8 mouse cellular contexts compared by ENCODE assay signal in genomic region chr7:43465344-43466098, GRCm38 (mm10). TPM values are rescaled to one million over a fixed set of nuclear protein-coding genes. Genes with fewer than 3 reads are reported as not detected.
DNase-seq lines count a peak whose midpoint lies in the region; ATAC-seq and TF ChIP-seq lines count a peak whose summit lies in the region.

No protein-coding gene starts in this region.

- peak; percentile 76 for ATAC-seq in heart, embryonic 14.5 days (ENCODE audit: insufficient number of reproducible peaks, insufficient read depth, low FRiP score, low read depth)
- ATAC-seq in liver, embryonic 15.5 days (ENCODE audit: insufficient read depth), result peak; percentile 86
- ATAC-seq in neural tube, embryonic 11.5 days (ENCODE audit: insufficient read depth, low FRiP score, low TSS enrichment), result peak; percentile 83
- peak; percentile 91 for ATAC-seq in stomach, embryonic 16.5 days (ENCODE audit: insufficient read depth, low FRiP score)

- DNase-seq in c-Kit-positive CD71-positive TER-119-negative erythroid progenitor cells, embryonic 14.5 days (ENCODE audit: low read depth), result peak; percentile 92
- peak; percentile 85 for DNase-seq in forebrain, embryonic 10.5 days (ENCODE audit: extremely low spot score, low spot score)
- peak; percentile 95 for DNase-seq in kidney, postnatal 10 days
- DNase-seq in neural tube, embryonic 11.5 days (ENCODE audit: low spot score), result peak; percentile 85

- no peak for TF ChIP-seq EP300 in ES-Bruce4 (IDR thresholded peaks at IDR 0.05; ENCODE audit: insufficient read depth, low read depth, low read length)

- no peak overlapping the region for H3K9ac ChIP-seq in ES-Bruce4 (ENCODE audit: low read depth, poor library complexity, severe bottlenecking)
- peak overlapping the region; percentile 67 for H3K9ac ChIP-seq in heart, embryonic 14.5 days (ENCODE audit: low read length)
- H3K9ac ChIP-seq in liver, embryonic 15.5 days, result peak overlapping the region; percentile 46; the same call in 1 of the 2 replicates
- H3K9ac ChIP-seq in neural tube, embryonic 11.5 days (ENCODE audit: low read length), result peak overlapping the region; percentile 15; the same call in 1 of the 2 replicates
- peak overlapping the region; percentile 77 for H3K9ac ChIP-seq in stomach, embryonic 16.5 days (ENCODE audit: low read length)

- no peaks in the 10 kb centered on the region for H3K4me1 ChIP-seq in ES-Bruce4 (ENCODE audit: control insufficient read depth, insufficient read depth, low read length)
- peaks cover 19% of the 10 kb centered on the region for H3K4me1 ChIP-seq in forebrain, embryonic 10.5 days
- H3K4me1 ChIP-seq in heart, embryonic 14.5 days (ENCODE audit: control insufficient read depth in 2 of 2, insufficient read depth in 2 of 2, low read length in 2 of 2), result peaks cover 7 to 11% of the 10 kb centered on the region in 2 experiments; a peak in 1 of 4 replicates
- H3K4me1 ChIP-seq in liver, embryonic 15.5 days (replicated peaks), result peaks cover 24% of the 10 kb centered on the region
- no peaks in the 10 kb centered on the region for H3K4me1 ChIP-seq in neural tube, embryonic 11.5 days (ENCODE audit: control insufficient read depth, insufficient read depth, low read length)
- peaks cover 9% of the 10 kb centered on the region; the same call in 1 of the 2 replicates for H3K4me1 ChIP-seq in stomach, embryonic 16.5 days (ENCODE audit: control insufficient read depth, insufficient read depth, low read length)

- TF ChIP-seq POLR2A in ES-Bruce4 (IDR thresholded peaks at IDR 0.05; ENCODE audit: insufficient read depth, low read length), result no peak

- H3K4me2 ChIP-seq in heart, embryonic 14.5 days (ENCODE audit: low read length), result peak overlapping the region; percentile 96
- H3K4me2 ChIP-seq in liver, embryonic 15.5 days, result peak overlapping the region; percentile 94
- H3K4me2 ChIP-seq in neural tube, embryonic 11.5 days (ENCODE audit: low read depth), result peak overlapping the region; percentile 65
- peak overlapping the region; percentile 97 for H3K4me2 ChIP-seq in stomach, embryonic 16.5 days (ENCODE audit: low read depth, low read length)

- no peaks in the 10 kb centered on the region for H3K36me3 ChIP-seq in ES-Bruce4 (ENCODE audit: control insufficient read depth, insufficient read depth, low read length, poor library complexity, severe bottlenecking)
- no peaks in the 10 kb centered on the region for H3K36me3 ChIP-seq in forebrain, embryonic 10.5 days (replicated peaks)
- H3K36me3 ChIP-seq in heart, embryonic 14.5 days (ENCODE audit: control insufficient read depth, insufficient read depth, low read length), result no peaks in the 10 kb centered on the region
- H3K36me3 ChIP-seq in liver, embryonic 15.5 days (replicated peaks), result no peaks in the 10 kb centered on the region
- H3K36me3 ChIP-seq in neural tube, embryonic 11.5 days (ENCODE audit: control insufficient read depth, insufficient read depth, low read length), result no peaks in the 10 kb centered on the region
- H3K36me3 ChIP-seq in stomach, embryonic 16.5 days (ENCODE audit: control insufficient read depth, insufficient read depth, low read length), result no peaks in the 10 kb centered on the region

- no peaks in the 10 kb centered on the region for H3K9me3 ChIP-seq in ES-Bruce4 (replicated peaks; ENCODE audit: control insufficient read depth, insufficient read depth, low read length, poor library complexity, severe bottlenecking)
- no peaks in the 10 kb centered on the region for H3K9me3 ChIP-seq in forebrain, embryonic 10.5 days
- no peaks in the 10 kb centered on the region for H3K9me3 ChIP-seq in heart, embryonic 14.5 days (ENCODE audit: control insufficient read depth, low read length)
- H3K9me3 ChIP-seq in liver, embryonic 15.5 days (replicated peaks), result no peaks in the 10 kb centered on the region
- H3K9me3 ChIP-seq in neural tube, embryonic 11.5 days (ENCODE audit: control insufficient read depth, low read length), result no peaks in the 10 kb centered on the region
- H3K9me3 ChIP-seq in stomach, embryonic 16.5 days (replicated peaks; ENCODE audit: control insufficient read depth, low read length), result no peaks in the 10 kb centered on the region

- TF ChIP-seq CTCF in ES-Bruce4 (IDR thresholded peaks at IDR 0.05; ENCODE audit: low read depth, low read length), result no peak

- H3K27ac ChIP-seq in ES-Bruce4 (ENCODE audit: insufficient read depth, low read length), result no peak overlapping the region; the same call in 1 of the 2 replicates
- peak overlapping the region; percentile 62; the same call in 1 of the 2 replicates for H3K27ac ChIP-seq in forebrain, embryonic 10.5 days
- H3K27ac ChIP-seq in heart, embryonic 14.5 days (replicated peaks in 1 of 2; ENCODE audit: control insufficient read depth in 1 of 2, insufficient read depth in 1 of 2, low read depth in 2 of 2, low read length in 2 of 2), result 0 out of 4 replicates have a peak overlapping the region, but pooled peaks of 1 of the 2 experiments have one; percentile 1
- peak overlapping the region; percentile 53 for H3K27ac ChIP-seq in liver, embryonic 15.5 days (replicated peaks)
- H3K27ac ChIP-seq in neural tube, embryonic 11.5 days (ENCODE audit: low read depth, low read length), result no peak overlapping the region
- peak overlapping the region; percentile 42; the same call in 1 of the 2 replicates for H3K27ac ChIP-seq in stomach, embryonic 16.5 days (ENCODE audit: low read length)

- H3K4me3 ChIP-seq in ES-Bruce4 (ENCODE audit: low read depth, low read length), result peak overlapping the region; percentile 70
- peak overlapping the region; percentile 59 for H3K4me3 ChIP-seq in forebrain, embryonic 10.5 days
- peak overlapping the region; percentile 44 to 50 for H3K4me3 ChIP-seq in heart, embryonic 14.5 days (ENCODE audit: control insufficient read depth in 1 of 2, insufficient read depth in 1 of 2, low read depth in 1 of 2, low read length in 2 of 2)
- H3K4me3 ChIP-seq in liver, embryonic 15.5 days (replicated peaks), result peak overlapping the region; percentile 60
- H3K4me3 ChIP-seq in neural tube, embryonic 11.5 days (ENCODE audit: low read depth, low read length), result peak overlapping the region; percentile 37
- peak overlapping the region; percentile 59 for H3K4me3 ChIP-seq in stomach, embryonic 16.5 days (replicated peaks; ENCODE audit: low read length)

- H3K27me3 ChIP-seq in ES-Bruce4 (ENCODE audit: control insufficient read depth, insufficient read depth, low read length, poor library complexity, severe bottlenecking), result no peaks in the 10 kb centered on the region
- H3K27me3 ChIP-seq in forebrain, embryonic 10.5 days (ENCODE audit: poor library complexity, severe bottlenecking), result peaks cover 49% of the 10 kb centered on the region
- no peaks in the 10 kb centered on the region; the same call in 1 of the 2 replicates for H3K27me3 ChIP-seq in heart, embryonic 14.5 days (ENCODE audit: control insufficient read depth, insufficient read depth, low read length)
- peaks cover 15% of the 10 kb centered on the region for H3K27me3 ChIP-seq in liver, embryonic 15.5 days
- peaks cover 7% of the 10 kb centered on the region; the same call in 1 of the 2 replicates for H3K27me3 ChIP-seq in neural tube, embryonic 11.5 days (ENCODE audit: control insufficient read depth, insufficient read depth, low read length)
- H3K27me3 ChIP-seq in stomach, embryonic 16.5 days (ENCODE audit: control insufficient read depth, insufficient read depth, low read length), result no peaks in the 10 kb centered on the region

- under 1% methylated on average over 33 of the region's 33 CpGs for WGBS in forebrain, embryonic 10.5 days
- WGBS in heart, embryonic 14.5 days, result under 1% methylated on average over 33 of the region's 33 CpGs
- under 1% methylated on average over 33 of the region's 33 CpGs for WGBS in liver, embryonic 15.5 days (ENCODE audit: insufficient replicate concordance)
- under 1% methylated on average over 33 of the region's 33 CpGs for WGBS in neural tube, embryonic 11.5 days
- WGBS in stomach, embryonic 16.5 days, result under 1% methylated on average over 33 of the region's 33 CpGs

RNA-seq across cellular contexts. Expression of gene Vsig10l, which starts 2.6 kb away (rescaled TPM):
- 1.9 and 2.8 TPM in 2 replicates for polyA plus RNA-seq in ES-Bruce4 (2011; ENCODE audit: insufficient read depth, insufficient read length, low read depth, missing spikeins)
- polyA plus RNA-seq in forebrain, embryonic 10.5 days (2016; fragmentation: Nextera tagmentation; extraction: Ambion mirVana), result 2.1 and 2.7 TPM in 2 replicates
- 2.2 and 2.7 TPM in 2 replicates for polyA plus RNA-seq in heart, embryonic 14.5 days (2014; fragmentation: Nextera tagmentation; extraction: Ambion mirVana)
- polyA plus RNA-seq in liver, embryonic 15.5 days (2015; fragmentation: Nextera tagmentation; extraction: Ambion mirVana), result 1.0 and 1.5 TPM in 2 replicates
- polyA plus RNA-seq in neural tube, embryonic 11.5 days (2014; fragmentation: Nextera tagmentation; extraction: Ambion mirVana), result 2.0 and 4.0 TPM in 2 replicates
- 17.7 and 28.7 TPM in 2 replicates for polyA plus RNA-seq in stomach, embryonic 16.5 days (2015; fragmentation: Nextera tagmentation; extraction: Ambion mirVana)

RNA-seq across cellular contexts. Expression of gene Gm45233, which starts 21.6 kb away (rescaled TPM):
- polyA plus RNA-seq in ES-Bruce4 (2011; ENCODE audit: insufficient read depth, insufficient read length, low read depth, missing spikeins), result not detected in 2 replicates
- polyA plus RNA-seq in forebrain, embryonic 10.5 days (2016; fragmentation: Nextera tagmentation; extraction: Ambion mirVana), result 0.31 and 0.50 TPM in 2 replicates
- not detected in 2 replicates for polyA plus RNA-seq in heart, embryonic 14.5 days (2014; fragmentation: Nextera tagmentation; extraction: Ambion mirVana)
- not detected in 2 replicates for polyA plus RNA-seq in liver, embryonic 15.5 days (2015; fragmentation: Nextera tagmentation; extraction: Ambion mirVana)
- not detected in 2 replicates for polyA plus RNA-seq in neural tube, embryonic 11.5 days (2014; fragmentation: Nextera tagmentation; extraction: Ambion mirVana)
- polyA plus RNA-seq in stomach, embryonic 16.5 days (2015; fragmentation: Nextera tagmentation; extraction: Ambion mirVana), result 0.62 TPM in 1 of 2 replicates, not detected in the other

RNA-seq across cellular contexts. Expression of gene Etfb, which starts 21.6 kb away (rescaled TPM):
- 63.3 and 68.3 TPM in 2 replicates for polyA plus RNA-seq in ES-Bruce4 (2011; ENCODE audit: insufficient read depth, insufficient read length, low read depth, missing spikeins)
- 249 TPM in 2 replicates for polyA plus RNA-seq in forebrain, embryonic 10.5 days (2016; fragmentation: Nextera tagmentation; extraction: Ambion mirVana)
- 703 and 738 TPM in 2 replicates for polyA plus RNA-seq in heart, embryonic 14.5 days (2014; fragmentation: Nextera tagmentation; extraction: Ambion mirVana)
- 283 and 325 TPM in 2 replicates for polyA plus RNA-seq in liver, embryonic 15.5 days (2015; fragmentation: Nextera tagmentation; extraction: Ambion mirVana)
- 207 and 224 TPM in 2 replicates for polyA plus RNA-seq in neural tube, embryonic 11.5 days (2014; fragmentation: Nextera tagmentation; extraction: Ambion mirVana)
- polyA plus RNA-seq in stomach, embryonic 16.5 days (2015; fragmentation: Nextera tagmentation; extraction: Ambion mirVana), result 365 and 382 TPM in 2 replicates

RNA-seq across cellular contexts. Expression of gene Iglon5, which starts 24.4 kb away (rescaled TPM):
- 4.6 and 5.0 TPM in 2 replicates for polyA plus RNA-seq in ES-Bruce4 (2011; ENCODE audit: insufficient read depth, insufficient read length, low read depth, missing spikeins)
- 0.80 and 1.1 TPM in 2 replicates for polyA plus RNA-seq in forebrain, embryonic 10.5 days (2016; fragmentation: Nextera tagmentation; extraction: Ambion mirVana)
- polyA plus RNA-seq in heart, embryonic 14.5 days (2014; fragmentation: Nextera tagmentation; extraction: Ambion mirVana), result 0.07 and 0.09 TPM in 2 replicates
- polyA plus RNA-seq in liver, embryonic 15.5 days (2015; fragmentation: Nextera tagmentation; extraction: Ambion mirVana), result not detected in 2 replicates
- polyA plus RNA-seq in neural tube, embryonic 11.5 days (2014; fragmentation: Nextera tagmentation; extraction: Ambion mirVana), result 2.4 and 2.7 TPM in 2 replicates
- 0.30 and 0.39 TPM in 2 replicates for polyA plus RNA-seq in stomach, embryonic 16.5 days (2015; fragmentation: Nextera tagmentation; extraction: Ambion mirVana)

RNA-seq across cellular contexts. Expression of gene Cldnd2, which starts 24.9 kb away (rescaled TPM):
- polyA plus RNA-seq in ES-Bruce4 (2011; ENCODE audit: insufficient read depth, insufficient read length, low read depth, missing spikeins), result not detected in 2 replicates
- not detected in 2 replicates for polyA plus RNA-seq in forebrain, embryonic 10.5 days (2016; fragmentation: Nextera tagmentation; extraction: Ambion mirVana)
- polyA plus RNA-seq in heart, embryonic 14.5 days (2014; fragmentation: Nextera tagmentation; extraction: Ambion mirVana), result not detected in 2 replicates
- not detected in 2 replicates for polyA plus RNA-seq in liver, embryonic 15.5 days (2015; fragmentation: Nextera tagmentation; extraction: Ambion mirVana)
- not detected in 2 replicates for polyA plus RNA-seq in neural tube, embryonic 11.5 days (2014; fragmentation: Nextera tagmentation; extraction: Ambion mirVana)
- not detected in 2 replicates for polyA plus RNA-seq in stomach, embryonic 16.5 days (2015; fragmentation: Nextera tagmentation; extraction: Ambion mirVana)

Comparison
In these comparisons a context has a peak if more than half of its experiments do, and no peak if none do; other contexts are left out.
1. H3K27ac ChIP-seq: peak in forebrain, embryonic 10.5 days (single experiment), liver, embryonic 15.5 days (single experiment) and stomach, embryonic 16.5 days (single experiment); none in ES-Bruce4 (single experiment) and neural tube, embryonic 11.5 days (single experiment).
2. Peak in every context shown above with its lines, with median percentiles within 50 percentile points of each other: H3K4me3 ChIP-seq, DNase-seq, ATAC-seq and H3K4me2 ChIP-seq.